Mouse (Mus musculus) splenic B cell, adult 2 months (primary cell): Measurements from ENCODE around the gene Zfp965.
"Not testable (repeated sequence)": the region's sequence is repeated elsewhere in the genome, so short reads cannot be mapped to it uniquely, and the experiment has no call there.

Source experiments
- DNase-seq: peaks from one replicate; pipeline ENCODE4 v3.0.0-alpha.2; 2011; ENCODE audit warnings: low read depth, low spot score
- H3K27me3 ChIP-seq: 2 replicates; pipeline ENCODE4 v1.6.1; 2012; ENCODE audit warnings: mild to moderate bottlenecking, low read length, moderate library complexity, mixed read lengths; ENCODE audit not compliant: control insufficient read depth, poor library complexity, insufficient read depth, severe bottlenecking
- H3K36me3 ChIP-seq: 2 replicates; pipeline ENCODE4 v1.6.1; 2012; ENCODE audit warnings: mild to moderate bottlenecking, low read length, moderate library complexity, mixed read lengths; ENCODE audit not compliant: control insufficient read depth, poor library complexity, insufficient read depth, severe bottlenecking

The Zfp965 gene

GRCm38 (mm10) chr2:175469685-175470084 is at the start of gene Zfp965:
TSS of gene Zfp965 (plus strand) at chr2:175469985.
- DNase-seq, H3K36me3 ChIP-seq, H3K27me3 ChIP-seq: not testable (repeated sequence)

GRCm38 (mm10) chr2:175435707-175436106 is 34.1 kb upstream of the Zfp965 start, which contains the start of gene Gm4724:
TSS of gene Gm4724 (minus strand) at chr2:175435807.
- H3K36me3 ChIP-seq, H3K27me3 ChIP-seq, DNase-seq: not testable (repeated sequence)
